Mouse (Mus musculus): Measurements from ENCODE around the gene Cyp2c23. TPM values are rescaled to one million over a fixed set of nuclear protein-coding genes. Genes with fewer than 3 reads are reported as not detected.

The Cyp2c23 gene
- polyA plus RNA-seq, 1 experiment: 1.0 TPM

DNA sequence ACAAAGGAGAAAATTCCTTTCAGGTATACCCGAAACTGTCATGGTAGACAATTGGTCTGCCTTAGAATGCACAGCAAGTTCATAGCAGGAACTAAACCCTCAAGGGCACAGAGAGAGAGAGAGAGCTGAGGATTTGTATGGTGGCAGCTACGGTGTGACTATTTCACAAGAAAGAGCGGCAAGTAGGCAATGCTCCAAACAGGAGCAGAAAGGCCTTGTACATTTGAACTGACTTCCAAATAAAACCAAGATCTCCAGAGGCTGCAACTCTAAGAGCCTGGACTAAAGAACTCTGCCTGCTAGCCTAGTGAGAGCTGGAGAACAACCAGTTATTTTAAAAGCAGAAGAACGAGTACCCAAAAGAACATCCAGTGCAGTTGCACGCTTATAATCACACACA lies 13.1 kb upstream of the Cyp2c23 start:
- TF ChIP-seq CTCF (IDR thresholded peaks at IDR 0.05; ENCODE audit: control insufficient read depth, insufficient read depth, low read length) (no peak), POLR2A (IDR thresholded peaks at IDR 0.05; ENCODE audit: borderline replicate concordance, control insufficient read depth, low read depth, low read length) (no peak)

DNA sequence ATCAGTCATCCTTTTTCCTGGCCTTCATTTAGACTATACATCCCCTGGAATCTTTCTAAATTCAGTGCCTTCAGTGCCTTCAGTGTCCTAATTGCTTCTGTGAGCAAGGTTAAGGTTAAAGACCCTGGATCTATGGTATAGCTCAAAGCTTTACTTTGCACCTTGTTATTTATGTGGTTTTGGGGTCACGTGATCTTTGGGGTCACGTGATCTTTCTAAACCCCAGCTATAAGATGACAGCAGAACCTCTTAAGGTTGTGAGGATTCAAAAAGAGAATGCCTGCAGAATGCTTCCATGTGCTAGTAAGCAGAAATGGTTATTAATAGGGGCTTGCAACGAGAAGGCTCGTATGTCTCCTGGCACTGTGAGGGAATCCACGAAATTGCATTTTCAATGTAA lies 4.4 kb upstream of the Cyp2c23 start:
- Histone ChIP-seq H3K4me1 (ENCODE audit: control insufficient read depth, insufficient read depth, low read length) (no peaks in the 10 kb centered on the region), H3K4me3 (replicated peaks; ENCODE audit: control insufficient read depth, low read depth, low read length) (no peak overlapping the region), H3K27ac (ENCODE audit: control insufficient read depth, insufficient read depth, low read depth, low read length, poor library complexity) (no peak overlapping the region)
- TF ChIP-seq CTCF (IDR thresholded peaks at IDR 0.05; ENCODE audit: control insufficient read depth, insufficient read depth, low read length): no peak
- no peak for TF ChIP-seq POLR2A (IDR thresholded peaks at IDR 0.05; ENCODE audit: borderline replicate concordance, control insufficient read depth, low read depth, low read length)
- 82% methylated on average over 5 of the region's 5 CpGs for WGBS

More for the DNA sequence above, 13.1 kb upstream of the Cyp2c23 start:
- 84% methylated on average over 5 of the region's 5 CpGs for WGBS
- Histone ChIP-seq H3K27ac (ENCODE audit: control insufficient read depth, insufficient read depth, low read depth, low read length, poor library complexity) (no peak overlapping the region), H3K4me1 (ENCODE audit: control insufficient read depth, insufficient read depth, low read length) (no peaks in the 10 kb centered on the region), H3K4me3 (replicated peaks; ENCODE audit: control insufficient read depth, low read depth, low read length) (no peak overlapping the region)

DNA sequence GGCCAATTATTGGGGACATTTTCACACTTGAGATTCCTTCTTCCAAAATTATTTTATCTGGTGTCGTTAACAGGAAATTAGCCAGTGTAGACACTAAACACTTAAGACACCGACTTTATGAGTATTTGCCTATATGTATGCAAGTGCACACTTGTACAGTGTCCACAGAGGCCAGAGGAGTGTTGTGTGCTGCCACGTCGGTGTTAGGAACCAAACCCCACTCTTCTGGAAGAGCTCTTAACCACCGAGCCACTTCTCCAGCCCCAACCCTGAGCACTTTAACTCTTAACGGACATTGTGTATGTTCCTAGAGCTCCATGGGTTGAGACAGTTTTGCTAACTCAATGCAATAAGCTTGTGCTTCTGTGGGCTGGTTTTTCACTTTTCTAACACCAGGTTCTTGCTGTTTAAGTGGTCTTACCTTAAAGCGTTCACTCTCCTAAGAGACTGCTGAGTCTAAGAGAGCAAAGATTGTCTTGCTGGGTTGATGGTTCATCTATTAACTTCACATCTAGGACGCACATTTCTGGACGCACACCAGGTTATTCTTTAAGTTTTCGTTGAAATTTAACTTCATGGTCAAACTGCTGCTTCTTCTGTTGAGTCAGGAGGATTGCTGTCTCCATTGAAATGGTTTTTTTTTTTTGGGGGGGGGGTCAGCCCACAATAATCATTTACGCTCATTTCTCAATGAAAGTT lies 3.2 kb upstream of the Cyp2c23 start:
- Histone ChIP-seq H3K27ac (ENCODE audit: control insufficient read depth, insufficient read depth, low read depth, low read length, poor library complexity) (no peak overlapping the region), H3K4me3 (replicated peaks; ENCODE audit: control insufficient read depth, low read depth, low read length) (no peak overlapping the region), H3K4me1 (ENCODE audit: control insufficient read depth, insufficient read depth, low read length) (no peaks in the 10 kb centered on the region)
- 84% methylated on average over 11 of the region's 11 CpGs for WGBS
- TF ChIP-seq CTCF (IDR thresholded peaks at IDR 0.05; ENCODE audit: control insufficient read depth, insufficient read depth, low read length) (no peak), POLR2A (IDR thresholded peaks at IDR 0.05; ENCODE audit: borderline replicate concordance, control insufficient read depth, low read depth, low read length) (no peak)

DNA sequence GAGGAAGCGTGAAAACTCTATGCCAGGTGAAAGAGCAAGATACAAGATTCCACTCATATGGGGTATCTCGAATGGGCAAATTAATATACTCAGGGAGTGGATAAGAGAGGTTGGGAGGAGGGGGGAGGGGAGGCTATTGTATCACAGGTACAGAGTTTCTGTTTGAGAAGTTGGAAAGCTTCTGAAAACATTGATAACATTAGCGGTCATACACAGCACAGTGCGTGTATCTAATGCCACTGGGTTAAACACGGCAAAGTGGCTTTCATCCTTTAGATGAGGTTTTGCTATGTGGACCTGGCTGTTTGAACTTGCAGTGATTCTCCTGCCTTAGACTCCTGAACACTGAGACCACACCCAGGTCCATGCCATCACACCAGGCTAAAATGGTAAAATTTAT lies 1.0 kb upstream of the Cyp2c23 start:
- Histone ChIP-seq H3K27ac (ENCODE audit: control insufficient read depth, insufficient read depth, low read depth, low read length, poor library complexity) (no peak overlapping the region), H3K4me1 (ENCODE audit: control insufficient read depth, insufficient read depth, low read length) (no peaks in the 10 kb centered on the region), H3K4me3 (replicated peaks; ENCODE audit: control insufficient read depth, low read depth, low read length) (no peak overlapping the region)
- TF ChIP-seq POLR2A (IDR thresholded peaks at IDR 0.05; ENCODE audit: borderline replicate concordance, control insufficient read depth, low read depth, low read length): no peak
- no peak for TF ChIP-seq CTCF (IDR thresholded peaks at IDR 0.05; ENCODE audit: control insufficient read depth, insufficient read depth, low read length)
- 89% methylated on average over 5 of the region's 5 CpGs for WGBS

- WGBS: 78% methylated on average over 8 of the region's 8 CpGs
- no peaks in the 10 kb centered on the region for H3K4me1 ChIP-seq (ENCODE audit: control insufficient read depth, insufficient read depth, low read length)
- no peak overlapping the region for H3K27ac ChIP-seq (ENCODE audit: control insufficient read depth, insufficient read depth, low read depth, low read length, poor library complexity)
- TF ChIP-seq CTCF (IDR thresholded peaks at IDR 0.05; ENCODE audit: control insufficient read depth, insufficient read depth, low read length): no peak
- no peak overlapping the region for H3K4me3 ChIP-seq (replicated peaks; ENCODE audit: control insufficient read depth, low read depth, low read length)
Measured at GRCm38 (mm10) chr19:44026956-44027530, 2.0 kb downstream of the Cyp2c23 start.

DNA sequence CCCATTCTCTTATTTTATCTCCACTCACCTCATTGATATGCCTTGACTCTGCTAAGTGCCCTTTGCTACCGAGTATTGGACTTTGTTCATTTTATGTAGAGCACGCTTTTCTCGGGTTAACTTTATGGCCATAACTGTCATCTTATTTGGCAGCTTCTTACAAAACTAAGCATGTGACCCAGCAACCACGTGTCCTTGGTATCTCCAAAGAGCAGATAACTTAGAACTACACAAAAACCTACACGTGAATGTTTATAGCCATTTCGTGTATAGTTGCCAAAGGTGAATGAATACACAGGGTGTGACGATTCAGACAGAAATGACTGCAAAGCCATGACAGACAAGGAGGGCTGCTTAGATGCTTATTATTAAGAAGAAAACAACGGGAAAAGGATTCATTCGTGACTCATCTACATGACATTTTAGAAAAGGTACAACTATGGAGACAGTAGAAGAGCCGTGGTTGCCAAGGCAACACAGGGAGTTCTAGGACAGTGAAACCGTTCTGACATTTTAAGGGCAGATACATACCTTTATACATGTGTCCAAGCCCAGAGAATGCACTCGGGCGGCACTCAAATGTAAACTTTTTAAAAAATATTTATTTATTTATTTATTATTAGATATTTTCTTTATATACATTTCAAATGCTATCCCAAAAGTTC lies 4.0 kb downstream of the Cyp2c23 start:
- WGBS: 78% methylated on average over 13 of the region's 13 CpGs
- H3K4me3 ChIP-seq (replicated peaks; ENCODE audit: control insufficient read depth, low read depth, low read length): no peak overlapping the region
- no peak for TF ChIP-seq POLR2A (IDR thresholded peaks at IDR 0.05; ENCODE audit: borderline replicate concordance, control insufficient read depth, low read depth, low read length)
- no peak for TF ChIP-seq CTCF (IDR thresholded peaks at IDR 0.05; ENCODE audit: control insufficient read depth, insufficient read depth, low read length)
- H3K4me1 ChIP-seq (ENCODE audit: control insufficient read depth, insufficient read depth, low read length): no peaks in the 10 kb centered on the region
- H3K27ac ChIP-seq (ENCODE audit: control insufficient read depth, insufficient read depth, low read depth, low read length, poor library complexity): no peak overlapping the region

- Histone ChIP-seq H3K4me1 (ENCODE audit: control insufficient read depth, insufficient read depth, low read length) (no peaks in the 10 kb centered on the region), H3K4me3 (replicated peaks; ENCODE audit: control insufficient read depth, low read depth, low read length) (no peak overlapping the region), H3K27ac (ENCODE audit: control insufficient read depth, insufficient read depth, low read depth, low read length, poor library complexity) (no peak overlapping the region)
- no peak for TF ChIP-seq POLR2A (IDR thresholded peaks at IDR 0.05; ENCODE audit: borderline replicate concordance, control insufficient read depth, low read depth, low read length)
- no peak; the same call in 1 of the 2 replicates for TF ChIP-seq CTCF (IDR thresholded peaks at IDR 0.05; ENCODE audit: control insufficient read depth, insufficient read depth, low read length)
- 72% methylated on average over 5 of the region's 5 CpGs for WGBS
Measured at GRCm38 (mm10) chr19:44023066-44023465, 5.9 kb downstream of the Cyp2c23 start.

- no peak for TF ChIP-seq CTCF (IDR thresholded peaks at IDR 0.05; ENCODE audit: control insufficient read depth, insufficient read depth, low read length)
- TF ChIP-seq POLR2A (IDR thresholded peaks at IDR 0.05; ENCODE audit: borderline replicate concordance, control insufficient read depth, low read depth, low read length): no peak
- WGBS: 53% methylated on average over 4 of the region's 4 CpGs
- H3K27ac ChIP-seq (ENCODE audit: control insufficient read depth, insufficient read depth, low read depth, low read length, poor library complexity): no peak overlapping the region
- H3K4me1 ChIP-seq (ENCODE audit: control insufficient read depth, insufficient read depth, low read length): no peaks in the 10 kb centered on the region
- no peak overlapping the region for H3K4me3 ChIP-seq (replicated peaks; ENCODE audit: control insufficient read depth, low read depth, low read length)
Measured at GRCm38 (mm10) chr19:44021502-44021901, 7.5 kb downstream of the Cyp2c23 start.
